Mouse (Mus musculus): ENCODE data around the gene Ciz1. TPM values are rescaled to one million over a fixed set of nuclear protein-coding genes. Genes with fewer than 3 reads are reported as not detected.

Gene Ciz1
- polyA plus RNA-seq, 1 experiment from 2014 or later: 56.7 TPM

- H3K9me3 ChIP-seq: no peaks in the 10 kb centered on the region
- peak overlapping the region; percentile 87 for H3K27ac ChIP-seq
- 39% methylated on average over 8 of the region's 8 CpGs for WGBS
- H3K4me3 ChIP-seq (replicated peaks): peak overlapping the region; percentile 59
- peaks cover 64% of the 10 kb centered on the region for H3K4me1 ChIP-seq (replicated peaks)
- no peaks in the 10 kb centered on the region for H3K27me3 ChIP-seq
- H3K36me3 ChIP-seq: no peaks in the 10 kb centered on the region
- peak overlapping the region; percentile 79 for H3K9ac ChIP-seq (replicated peaks)
- peak; percentile 70 for ATAC-seq
- H3K4me2 ChIP-seq (replicated peaks): peak overlapping the region; percentile 69
These were observed 76.2 kb downstream of the Ciz1 start for GRCm38 (mm10) chr2:32428262-32428722.

- H3K27ac ChIP-seq: peak overlapping the region; percentile 87
- H3K4me1 ChIP-seq (replicated peaks): peaks cover 53% of the 10 kb centered on the region
- peak overlapping the region; percentile 79 for H3K9ac ChIP-seq (replicated peaks)
- H3K4me3 ChIP-seq (replicated peaks): peak overlapping the region; percentile 59
- H3K27me3 ChIP-seq: no peaks in the 10 kb centered on the region
- WGBS: 78% methylated on average over 4 of the region's 4 CpGs
- no peaks in the 10 kb centered on the region for H3K36me3 ChIP-seq
- H3K9me3 ChIP-seq: no peaks in the 10 kb centered on the region
- ATAC-seq: no peak
- peak overlapping the region; percentile 69 for H3K4me2 ChIP-seq (replicated peaks)
These were observed 77.2 kb downstream of the Ciz1 start for GRCm38 (mm10) chr2:32429215-32429891.

Small RNAs within 50 kb of the gene (microRNA-seq; reads per million reads assigned to microRNA genes)
- gene Gm23363: not detected
- 106 reads per million, percentile 53 among the genes with 10 or more reads in this experiment for gene Mir199b

Other genes with a start within 250 kb of the Ciz1 start
- 68.4 and 77.5 TPM in 2 replicates for gene Prrc2b, start 201.2 kb upstream of the Ciz1 start, polyA plus RNA-seq (2015; fragmentation: Nextera tagmentation; extraction: Ambion mirVana)
- gene Pomt1, start 115.7 kb upstream of the Ciz1 start, polyA plus RNA-seq (2015; fragmentation: Nextera tagmentation; extraction: Ambion mirVana): 28.2 and 28.6 TPM in 2 replicates
- gene Uck1, start 92.2 kb upstream of the Ciz1 start, polyA plus RNA-seq (2015; fragmentation: Nextera tagmentation; extraction: Ambion mirVana): 85.5 and 87.2 TPM in 2 replicates
- 26.0 and 26.7 TPM in 2 replicates for gene Golga2, start 64.9 kb upstream of the Ciz1 start, polyA plus RNA-seq (2015; fragmentation: Nextera tagmentation; extraction: Ambion mirVana)
- 454 and 469 TPM in 2 replicates for gene Swi5, start 64.3 kb upstream of the Ciz1 start, polyA plus RNA-seq (2015; fragmentation: Nextera tagmentation; extraction: Ambion mirVana)
- gene Dnm1, start 1.0 kb downstream of the Ciz1 start, polyA plus RNA-seq (2015; fragmentation: Nextera tagmentation; extraction: Ambion mirVana): 35.5 and 41.2 TPM in 2 replicates
- gene 1110008P14Rik, start 29.6 kb downstream of the Ciz1 start, polyA plus RNA-seq (2015; fragmentation: Nextera tagmentation; extraction: Ambion mirVana): 74.7 and 77.5 TPM in 2 replicates
- 0.35 and 0.37 TPM in 2 replicates for gene Lcn2, start 35.9 kb downstream of the Ciz1 start, polyA plus RNA-seq (2015; fragmentation: Nextera tagmentation; extraction: Ambion mirVana)
- 35.5 and 37.6 TPM in 2 replicates for gene Ptges2, start 43.6 kb downstream of the Ciz1 start, polyA plus RNA-seq (2015; fragmentation: Nextera tagmentation; extraction: Ambion mirVana)
- 5.1 and 6.1 TPM in 2 replicates for gene Naif1, start 98.1 kb downstream of the Ciz1 start, polyA plus RNA-seq (2015; fragmentation: Nextera tagmentation; extraction: Ambion mirVana)
- 45.4 and 50.1 TPM in 2 replicates for gene Slc25a25, start 99.1 kb downstream of the Ciz1 start, polyA plus RNA-seq (2015; fragmentation: Nextera tagmentation; extraction: Ambion mirVana)
- gene Fam102a, start 183.0 kb downstream of the Ciz1 start, polyA plus RNA-seq (2015; fragmentation: Nextera tagmentation; extraction: Ambion mirVana): 5.6 and 7.3 TPM in 2 replicates
- 133 and 147 TPM in 2 replicates for gene Dpm2, start 218.5 kb downstream of the Ciz1 start, polyA plus RNA-seq (2015; fragmentation: Nextera tagmentation; extraction: Ambion mirVana)
- 4.8 TPM in 2 replicates for gene Pip5kl1, start 222.5 kb downstream of the Ciz1 start, polyA plus RNA-seq (2015; fragmentation: Nextera tagmentation; extraction: Ambion mirVana)
- gene 9430097D07Rik, start 223.4 kb downstream of the Ciz1 start, polyA plus RNA-seq (2015; fragmentation: Nextera tagmentation; extraction: Ambion mirVana): 0.34 and 0.55 TPM in 2 replicates
- gene St6galnac4, start 234.8 kb downstream of the Ciz1 start, polyA plus RNA-seq (2015; fragmentation: Nextera tagmentation; extraction: Ambion mirVana): 15.2 and 16.3 TPM in 2 replicates
- gene St6galnac6, start 247.4 kb downstream of the Ciz1 start, polyA plus RNA-seq (2015; fragmentation: Nextera tagmentation; extraction: Ambion mirVana): 10.1 and 11.3 TPM in 2 replicates